Mouse (Mus musculus) limb, embryonic 11.5 days (tissue): ENCODE results near the gene 4930512M02Rik. TPM values are rescaled to one million over a fixed set of nuclear protein-coding genes. Genes with fewer than 3 reads are reported as not detected.
"Not testable (repeated sequence)": the region's sequence is repeated elsewhere in the genome, so short reads cannot be mapped to it uniquely, and the experiment has no call there.

Experiments
- ATAC-seq: fragments of 200-750 bp; cut with Nextera tagmentation; 2 replicates; pipeline ENCODE4 v1.8.0; 2017; ENCODE audit warnings: low read depth; ENCODE audit not compliant: insufficient number of reproducible peaks, low FRiP score, low TSS enrichment
- DNase-seq: peaks from one replicate; pipeline ENCODE4 v3.0.0-alpha.2; 2015; ENCODE audit warnings: low spot score
- H3K27ac ChIP-seq: fragments of 300-500 bp; sonication (generic); replicated peaks from 2 replicates; pipeline ENCODE4 v1.5.1; 2014; ENCODE audit warnings: low read depth, mild to moderate bottlenecking, low read length
- H3K27me3 ChIP-seq: fragments of 300-500 bp; sonication (generic); 2 replicates; pipeline ENCODE4 v1.6.1; 2014; ENCODE audit warnings: mild to moderate bottlenecking, low read length, mixed read lengths; ENCODE audit not compliant: control insufficient read depth, insufficient read depth
- H3K36me3 ChIP-seq: fragments of 300-500 bp; sonication (generic); 2 replicates; pipeline ENCODE4 v1.6.1; 2014; ENCODE audit warnings: mild to moderate bottlenecking, low read length, moderate library complexity, mixed read lengths; ENCODE audit not compliant: control insufficient read depth, insufficient read depth
- H3K4me1 ChIP-seq: fragments of 300-500 bp; sonication (generic); 2 replicates; pipeline ENCODE4 v1.6.1; 2014; ENCODE audit warnings: low read length, mixed read lengths; ENCODE audit not compliant: control insufficient read depth, insufficient read depth
- H3K4me2 ChIP-seq: fragments of 300-500 bp; sonication (generic); 2 replicates; pipeline ENCODE4 v1.6.1; 2014; ENCODE audit warnings: low read depth, mild to moderate bottlenecking, moderate library complexity; ENCODE audit not compliant: severe bottlenecking
- H3K4me3 ChIP-seq: fragments of 300-500 bp; sonication (generic); 2 replicates; pipeline ENCODE4 v1.5.1; 2014; ENCODE audit warnings: low read depth, low read length
- H3K9ac ChIP-seq: fragments of 300-500 bp; sonication (generic); 2 replicates; pipeline ENCODE4 v1.6.1; 2014; ENCODE audit warnings: mild to moderate bottlenecking, low read length
- H3K9me3 ChIP-seq: fragments of 300-500 bp; sonication (generic); 2 replicates; pipeline ENCODE4 v1.6.1; 2016; ENCODE audit warnings: low read length; ENCODE audit not compliant: control insufficient read depth
- WGBS: fragments of 180-500 bp; shearing (Covaris S2); extraction: QIAGEN DNeasy Blood & Tissue Kit; methylation state at CpG from one replicate; pipeline ENCODE4 v1.1.7; 2014; 5-methylcytosine and 5-hydroxymethylcytosine counted together
- polyA plus RNA-seq: library from polyadenylated mRNA; unstranded; fragments of >200 nt; fragmentation: Nextera tagmentation; extraction: Ambion mirVana; gene quantifications from 2 replicates; pipeline ENCODE4 v1.2.1, GENCODE M21; 2014

4930512M02Rik gene
- not detected in 2 replicates for polyA plus RNA-seq

- not testable (repeated sequence) for H3K9me3 ChIP-seq, H3K4me1 ChIP-seq, H3K4me2 ChIP-seq, H3K27me3 ChIP-seq, H3K27ac ChIP-seq, ATAC-seq, H3K9ac ChIP-seq, H3K36me3 ChIP-seq, H3K4me3 ChIP-seq, DNase-seq
- 67% methylated on average over 1 of the region's 4 CpGs for WGBS
Measured at GRCm38 (mm10) chr11:11627735-11628134, at the start of gene 4930512M02Rik. 4930512M02Rik (minus strand) TSS chr11:11627835.

- no peak overlapping the region for H3K9ac ChIP-seq
- H3K27me3 ChIP-seq, result no peaks in the 10 kb centered on the region
- no peaks in the 10 kb centered on the region for H3K36me3 ChIP-seq
- DNase-seq (no peak), ATAC-seq (no peak)
- no peaks in the 10 kb centered on the region for H3K9me3 ChIP-seq
- 89% methylated on average over 7 of the region's 7 CpGs for WGBS
- no peaks in the 10 kb centered on the region for H3K4me1 ChIP-seq
- no peak overlapping the region for H3K4me3 ChIP-seq
- H3K4me2 ChIP-seq, result no peak overlapping the region
- H3K27ac ChIP-seq, result no peak overlapping the region
Measured at GRCm38 (mm10) chr11:11677165-11677564, 49.5 kb upstream of the 4930512M02Rik start.

GRCm38 (mm10) chr11:11676068-11676741 lies 48.6 kb upstream of the 4930512M02Rik start:
- no peaks in the 10 kb centered on the region for H3K36me3 ChIP-seq
- no peaks in the 10 kb centered on the region for H3K27me3 ChIP-seq
- no peak overlapping the region for H3K27ac ChIP-seq
- no peak overlapping the region for H3K9ac ChIP-seq
- H3K4me3 ChIP-seq, result no peak overlapping the region
- no peak for ATAC-seq
- 88% methylated on average over 9 of the region's 9 CpGs for WGBS
- no peak for DNase-seq
- no peak overlapping the region for H3K4me2 ChIP-seq
- H3K9me3 ChIP-seq, result no peaks in the 10 kb centered on the region
- H3K4me1 ChIP-seq, result no peaks in the 10 kb centered on the region

GRCm38 (mm10) chr11:11675063-11675462 lies 47.4 kb upstream of the 4930512M02Rik start:
- Histone ChIP-seq H3K36me3 (no peaks in the 10 kb centered on the region), H3K27ac (no peak overlapping the region), H3K9ac (no peak overlapping the region), H3K9me3 (no peaks in the 10 kb centered on the region), H3K27me3 (no peaks in the 10 kb centered on the region), H3K4me1 (no peaks in the 10 kb centered on the region), H3K4me2 (no peak overlapping the region), H3K4me3 (no peak overlapping the region)
- ATAC-seq (no peak), DNase-seq (no peak)

- ATAC-seq, result no peak
- no peaks in the 10 kb centered on the region for H3K36me3 ChIP-seq
- H3K9me3 ChIP-seq, result no peaks in the 10 kb centered on the region
- no peak for DNase-seq
- no peak overlapping the region for H3K9ac ChIP-seq
- H3K27me3 ChIP-seq, result no peaks in the 10 kb centered on the region
- no peak overlapping the region for H3K4me2 ChIP-seq
- 77% methylated on average over 4 of the region's 4 CpGs for WGBS
- no peak overlapping the region for H3K4me3 ChIP-seq
- no peak overlapping the region for H3K27ac ChIP-seq
- H3K4me1 ChIP-seq, result no peaks in the 10 kb centered on the region
Measured at GRCm38 (mm10) chr11:11672974-11673373, 45.3 kb upstream of the 4930512M02Rik start.

GRCm38 (mm10) chr11:11667922-11668290 lies 40.3 kb upstream of the 4930512M02Rik start:
- Histone ChIP-seq H3K4me3 (no peak overlapping the region), H3K4me2 (no peak overlapping the region), H3K9ac (no peak overlapping the region), H3K9me3 (no peaks in the 10 kb centered on the region), H3K4me1 (no peaks in the 10 kb centered on the region), H3K27me3 (no peaks in the 10 kb centered on the region), H3K27ac (no peak overlapping the region), H3K36me3 (no peaks in the 10 kb centered on the region)
- DNase-seq (no peak), ATAC-seq (no peak)
- WGBS, result 91% methylated on average over 3 of the region's 3 CpGs

GRCm38 (mm10) chr11:11667254-11667921 lies 39.8 kb upstream of the 4930512M02Rik start:
- Histone ChIP-seq H3K27me3 (no peaks in the 10 kb centered on the region), H3K9ac (no peak overlapping the region), H3K9me3 (no peaks in the 10 kb centered on the region), H3K4me1 (no peaks in the 10 kb centered on the region), H3K4me2 (no peak overlapping the region), H3K36me3 (no peaks in the 10 kb centered on the region), H3K27ac (no peak overlapping the region), H3K4me3 (no peak overlapping the region)
- DNase-seq (no peak), ATAC-seq (no peak)
- 92% methylated on average over 4 of the region's 4 CpGs for WGBS

GRCm38 (mm10) chr11:11660651-11661050 lies 33.0 kb upstream of the 4930512M02Rik start:
- H3K9me3 ChIP-seq, result no peaks in the 10 kb centered on the region
- no peak overlapping the region for H3K9ac ChIP-seq
- no peak overlapping the region for H3K27ac ChIP-seq
- WGBS, result 80% methylated on average over 4 of the region's 4 CpGs
- DNase-seq, result no peak
- H3K4me1 ChIP-seq, result no peaks in the 10 kb centered on the region
- H3K27me3 ChIP-seq, result no peaks in the 10 kb centered on the region
- no peaks in the 10 kb centered on the region for H3K36me3 ChIP-seq
- H3K4me2 ChIP-seq, result no peak overlapping the region
- H3K4me3 ChIP-seq, result no peak overlapping the region
- no peak for ATAC-seq
